Mouse (Mus musculus): ENCODE data around the gene Cacna2d3.

DNA sequence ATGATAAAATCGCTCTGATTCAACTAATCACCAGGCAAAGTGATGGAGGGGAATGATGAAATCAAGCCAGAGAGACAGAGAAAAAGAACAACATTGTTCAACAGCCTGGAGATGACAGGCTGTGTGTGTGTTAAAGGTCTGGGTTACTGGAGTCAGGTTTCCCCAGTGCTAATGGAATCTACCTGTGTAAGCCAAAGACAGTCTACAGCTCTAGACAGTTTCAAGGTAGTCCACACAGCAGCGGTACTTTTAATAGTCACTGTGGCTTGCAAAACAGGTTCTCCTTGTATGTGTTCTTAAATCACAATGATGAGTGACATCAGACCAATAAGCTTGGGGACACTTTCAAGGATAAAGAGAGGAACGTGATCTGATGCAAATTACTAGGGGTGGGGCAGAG is 191.1 kb downstream of the Cacna2d3 start:
- TF ChIP-seq CHD2 (IDR thresholded peaks at IDR 0.05; ENCODE audit: low read depth, low read length) (no peak), HCFC1 (IDR thresholded peaks at IDR 0.05; ENCODE audit: borderline replicate concordance, insufficient read depth, low read length) (no peak), MAFK (IDR thresholded peaks at IDR 0.05; ENCODE audit: insufficient read depth, low read depth, low read length) (no peak), ZC3H11A (IDR thresholded peaks at IDR 0.05; ENCODE audit: borderline replicate concordance, low read depth, low read length) (no peak), ZNF384 (IDR thresholded peaks at IDR 0.05; ENCODE audit: low read depth, low read length) (no peak)

Measured in ES-E14 (cell line).